Mouse (Mus musculus) CH12.LX (cell line): ENCODE data around the gene Gtsf1l.
A peak's percentile ranks its signal among the peaks of the same experiment; 100 is the strongest.

ENCODE experiments used
- CHD2 ChIP-seq: IDR thresholded peaks from 2 replicates; pipeline ENCODE4 v1.6.1; 2011; ENCODE audit warnings: low read length, improper control_type of control experiment
- CTCF ChIP-seq, 2 experiments: IDR thresholded peaks in 1 of 2; conservative IDR thresholded peaks in 1 of 2; 2 replicates each; pipeline ENCODE4 v1.5.1; 2011 to 2012; ENCODE audit warnings: low read depth in 2 of 2, low read length in 2 of 2, improper control_type of control experiment in 1 of 2, inconsistent platforms in 1 of 2, mild to moderate bottlenecking in 1 of 2, moderate library complexity in 1 of 2
- EP300 ChIP-seq: IDR thresholded peaks from 2 replicates; pipeline ENCODE4 v1.6.1; 2011; ENCODE audit warnings: low read length, improper control_type of control experiment
- ETS1 ChIP-seq: conservative IDR thresholded peaks from 2 replicates; pipeline ENCODE4 v1.6.1; 2012; ENCODE audit warnings: low read depth, mild to moderate bottlenecking, inconsistent platforms, low read length, improper control_type of control experiment, moderate library complexity
- HCFC1 ChIP-seq: IDR thresholded peaks from 2 replicates; pipeline ENCODE4 v1.6.1; 2012; ENCODE audit warnings: low read depth, mild to moderate bottlenecking, inconsistent platforms, low read length, improper control_type of control experiment
- JUN ChIP-seq: IDR thresholded peaks from 2 replicates; pipeline ENCODE4 v1.6.1; 2011; ENCODE audit warnings: low read depth, mild to moderate bottlenecking, low read length, improper control_type of control experiment, moderate library complexity; ENCODE audit not compliant: insufficient read depth
- JUND ChIP-seq: conservative IDR thresholded peaks from 2 replicates; pipeline ENCODE4 v1.6.1; 2011; ENCODE audit warnings: low read depth, low read length, improper control_type of control experiment
- MXI1 ChIP-seq: IDR thresholded peaks from 2 replicates; pipeline ENCODE4 v1.6.1; 2011; ENCODE audit warnings: mild to moderate bottlenecking, low read depth, low read length, improper control_type of control experiment
- MYC ChIP-seq: IDR thresholded peaks from 2 replicates; pipeline ENCODE4 v1.6.1; 2011; ENCODE audit warnings: low read depth, mild to moderate bottlenecking, improper control_type of control experiment, low read length
- POLR2A ChIP-seq: IDR thresholded peaks from 2 replicates; pipeline ENCODE4 v1.6.1; 2011; ENCODE audit warnings: low read depth, mild to moderate bottlenecking, improper control_type of control experiment, low read length
- RCOR1 ChIP-seq: conservative IDR thresholded peaks from 2 replicates; pipeline ENCODE4 v1.6.1; 2012; ENCODE audit warnings: low read depth, mild to moderate bottlenecking, inconsistent platforms, low read length, improper control_type of control experiment
- TBP ChIP-seq: conservative IDR thresholded peaks from 2 replicates; pipeline ENCODE4 v1.6.1; 2011; ENCODE audit warnings: low read depth, low read length, improper control_type of control experiment
- USF1 ChIP-seq: IDR thresholded peaks from 2 replicates; pipeline ENCODE4 v1.6.1; 2014; ENCODE audit warnings: low read depth, mild to moderate bottlenecking, inconsistent platforms, low read length, improper control_type of control experiment
- ZKSCAN1 ChIP-seq: IDR thresholded peaks from 2 replicates; pipeline ENCODE4 v1.6.1; 2012; ENCODE audit warnings: low read depth, inconsistent platforms, low read length, improper control_type of control experiment, borderline replicate concordance

DNA sequence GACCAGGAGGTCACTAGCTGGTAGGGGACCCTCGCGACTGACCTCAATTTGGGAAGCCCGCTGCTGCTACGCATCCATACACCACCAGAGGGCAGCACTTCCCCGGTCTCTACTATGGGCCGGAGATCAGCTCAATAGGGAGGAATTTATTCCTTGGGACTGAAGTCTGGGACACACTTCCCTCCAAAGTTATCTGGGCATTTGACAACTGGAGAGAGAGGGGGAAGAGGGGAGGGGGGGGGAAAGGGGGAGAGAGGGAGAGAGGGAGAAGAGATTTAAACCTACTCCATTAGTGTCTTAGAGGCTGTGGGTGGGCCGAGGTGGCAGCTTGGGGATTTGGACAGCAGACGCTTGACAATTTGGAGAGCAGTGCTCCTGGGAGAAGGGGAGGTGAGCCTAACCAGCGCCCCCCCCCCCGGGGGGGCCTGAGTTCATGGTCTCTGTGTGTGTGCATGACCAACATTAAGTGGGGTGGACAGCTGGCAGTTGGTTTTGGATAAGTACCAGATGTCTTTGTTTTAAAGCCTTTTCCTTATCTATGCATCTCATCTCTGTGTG is 14.1 kb upstream of the Gtsf1l start:
- TF ChIP-seq POLR2A (no peak), CTCF (conservative IDR thresholded peaks at IDR 0.05 in 1 of 2, IDR thresholded peaks at IDR 0.05 in 1 of 2; ENCODE audit: low read depth in 2 of 2, low read length in 2 of 2) (peak; percentile 77), JUND (no peak), TBP (no peak), RCOR1 (no peak), HCFC1 (no peak), ETS1 (no peak), MXI1 (no peak), CHD2 (no peak), EP300 (no peak), JUN (no peak), ZKSCAN1 (no peak), USF1 (no peak), MYC (no peak)
